Mouse (Mus musculus): ENCODE data around the gene B230217C12Rik. TPM values are rescaled to one million over a fixed set of nuclear protein-coding genes. Genes with fewer than 3 reads are reported as not detected.

The B230217C12Rik gene
- polyA plus RNA-seq, 2 experiments, result 0.60 to 0.63 TPM

- no peak for TF ChIP-seq CTCF (IDR thresholded peaks at IDR 0.05; ENCODE audit: low read depth)
- DNase-seq (ENCODE audit: low read depth in 3 of 3, low spot score in 3 of 3) (peak in 2 of 3 experiments; percentile 53 to 55), ATAC-seq (ENCODE audit: insufficient read depth) (peak; percentile 45; the same call in 1 of the 2 replicates)
- under 1% methylated on average over 11 of the region's 11 CpGs for WGBS (ENCODE audit: insufficient replicate concordance)
- Histone ChIP-seq H3K27ac (peak within 1 kb of the TSS; percentile 46), H3K4me2 (ENCODE audit: low read depth) (peak within 1 kb of the TSS; percentile 81), H3K27me3 (ENCODE audit: control insufficient read depth, insufficient read depth, low read length) (no peaks in the 10 kb centered on the region; the same call in 1 of the 2 replicates), H3K36me3 (replicated peaks; ENCODE audit: control insufficient read depth, insufficient read depth, low read depth) (no peaks in the 10 kb centered on the region), H3K4me3 (ENCODE audit: insufficient read depth in 1 of 2, low read depth in 2 of 2, low read length in 2 of 2) (peak within 1 kb of the TSS; percentile 65 to 72), H3K4me1 (replicated peaks; ENCODE audit: control insufficient read depth in 2 of 2, insufficient read depth in 2 of 2, low read length in 1 of 2) (peaks cover 0 to 26% of the 10 kb centered on the region in 2 experiments; a peak in 3 of 4 replicates), H3K9ac (replicated peaks) (peak within 1 kb of the TSS; percentile 58), H3K9me3 (ENCODE audit: control insufficient read depth, low read length) (no peaks in the 10 kb centered on the region)
Measured at GRCm38 (mm10) chr11:97798782-97799145, 41.8 kb upstream of the B230217C12Rik start, which contains the start of gene Lasp1. Gene Lasp1 (plus strand): TSS chr11:97799000.

- peak overlapping the region; percentile 65 to 72 for H3K4me3 ChIP-seq (ENCODE audit: insufficient read depth in 1 of 2, low read depth in 2 of 2, low read length in 2 of 2)
- H3K4me1 ChIP-seq (replicated peaks; ENCODE audit: control insufficient read depth in 2 of 2, insufficient read depth in 2 of 2, low read length in 1 of 2), result peaks cover 0 to 28% of the 10 kb centered on the region in 2 experiments; a peak in 3 of 4 replicates
- TF ChIP-seq CTCF (IDR thresholded peaks at IDR 0.05; ENCODE audit: low read depth), result no peak
- TF ChIP-seq EP300 (IDR thresholded peaks at IDR 0.05; ENCODE audit: low read depth), result no peak
- no peaks in the 10 kb centered on the region for H3K9me3 ChIP-seq (ENCODE audit: control insufficient read depth, low read length)
- H3K36me3 ChIP-seq (replicated peaks; ENCODE audit: control insufficient read depth, insufficient read depth, low read depth), result no peaks in the 10 kb centered on the region
- DNase-seq (ENCODE audit: low read depth in 3 of 3, low spot score in 3 of 3) (peak in 1 of 3 experiments; percentile 50), ATAC-seq (ENCODE audit: insufficient read depth) (peak; percentile 75)
- WGBS (ENCODE audit: insufficient replicate concordance), result under 1% methylated on average over 70 of the region's 71 CpGs
- peak overlapping the region; percentile 58 for H3K9ac ChIP-seq (replicated peaks)
- H3K27ac ChIP-seq, result peak overlapping the region; percentile 46
- H3K4me2 ChIP-seq (ENCODE audit: low read depth), result peak overlapping the region; percentile 81
- no peaks in the 10 kb centered on the region; the same call in 1 of the 2 replicates for H3K27me3 ChIP-seq (ENCODE audit: control insufficient read depth, insufficient read depth, low read length)
Measured at GRCm38 (mm10) chr11:97799146-97799993, 41.2 kb upstream of the B230217C12Rik start.

GRCm38 (mm10) chr11:97799994-97800690 is 40.4 kb upstream of the B230217C12Rik start:
- Histone ChIP-seq H3K4me3 (ENCODE audit: insufficient read depth in 1 of 2, low read depth in 2 of 2, low read length in 2 of 2) (peak overlapping the region; percentile 65 to 72), H3K9me3 (ENCODE audit: control insufficient read depth, low read length) (no peaks in the 10 kb centered on the region), H3K27me3 (ENCODE audit: control insufficient read depth, insufficient read depth, low read length) (no peaks in the 10 kb centered on the region; the same call in 1 of the 2 replicates), H3K9ac (replicated peaks) (peak overlapping the region; percentile 58), H3K36me3 (replicated peaks; ENCODE audit: control insufficient read depth, insufficient read depth, low read depth) (no peaks in the 10 kb centered on the region), H3K27ac (peak overlapping the region; percentile 46), H3K4me1 (replicated peaks; ENCODE audit: control insufficient read depth in 2 of 2, insufficient read depth in 2 of 2, low read length in 1 of 2) (peaks cover 2 to 32% of the 10 kb centered on the region in 2 experiments; a peak in 3 of 4 replicates), H3K4me2 (ENCODE audit: low read depth) (peak overlapping the region; percentile 81)
- ATAC-seq (ENCODE audit: insufficient read depth), result peak; percentile 66
- TF ChIP-seq EP300 (IDR thresholded peaks at IDR 0.05; ENCODE audit: low read depth) (no peak), CTCF (IDR thresholded peaks at IDR 0.05; ENCODE audit: low read depth) (no peak)
- no peak for DNase-seq (ENCODE audit: low read depth in 3 of 3, low spot score in 3 of 3)
- WGBS (ENCODE audit: insufficient replicate concordance), result under 1% methylated on average over 31 of the region's 43 CpGs

- Histone ChIP-seq H3K9ac (replicated peaks) (peak overlapping the region; percentile 58), H3K27ac (no peak overlapping the region), H3K9me3 (ENCODE audit: control insufficient read depth, low read length) (no peaks in the 10 kb centered on the region), H3K36me3 (replicated peaks; ENCODE audit: control insufficient read depth, insufficient read depth, low read depth) (no peaks in the 10 kb centered on the region), H3K27me3 (ENCODE audit: control insufficient read depth, insufficient read depth, low read length) (no peaks in the 10 kb centered on the region; the same call in 1 of the 2 replicates), H3K4me1 (replicated peaks; ENCODE audit: control insufficient read depth in 2 of 2, insufficient read depth in 2 of 2, low read length in 1 of 2) (peaks cover 2 to 37% of the 10 kb centered on the region in 2 experiments; a peak in 3 of 4 replicates), H3K4me3 (ENCODE audit: insufficient read depth in 1 of 2, low read depth in 2 of 2, low read length in 2 of 2) (peak overlapping the region; percentile 65 to 72), H3K4me2 (ENCODE audit: low read depth) (peak overlapping the region; percentile 81)
- DNase-seq (ENCODE audit: low read depth in 3 of 3, low spot score in 3 of 3), result no peak
- TF ChIP-seq EP300 (IDR thresholded peaks at IDR 0.05; ENCODE audit: low read depth) (no peak), CTCF (IDR thresholded peaks at IDR 0.05; ENCODE audit: low read depth) (no peak)
- WGBS (ENCODE audit: insufficient replicate concordance), result 12% methylated on average over 17 of the region's 17 CpGs
- no peak for ATAC-seq (ENCODE audit: insufficient read depth)
Measured at GRCm38 (mm10) chr11:97800691-97801408, 39.7 kb upstream of the B230217C12Rik start.
